Mouse (Mus musculus): ENCODE results near the gene Cyp1b1. TPM values are rescaled to one million over a fixed set of nuclear protein-coding genes. Genes with fewer than 3 reads are reported as not detected.

Cyp1b1 gene
- total RNA-seq, 1 experiment: 15.2 TPM

DNA sequence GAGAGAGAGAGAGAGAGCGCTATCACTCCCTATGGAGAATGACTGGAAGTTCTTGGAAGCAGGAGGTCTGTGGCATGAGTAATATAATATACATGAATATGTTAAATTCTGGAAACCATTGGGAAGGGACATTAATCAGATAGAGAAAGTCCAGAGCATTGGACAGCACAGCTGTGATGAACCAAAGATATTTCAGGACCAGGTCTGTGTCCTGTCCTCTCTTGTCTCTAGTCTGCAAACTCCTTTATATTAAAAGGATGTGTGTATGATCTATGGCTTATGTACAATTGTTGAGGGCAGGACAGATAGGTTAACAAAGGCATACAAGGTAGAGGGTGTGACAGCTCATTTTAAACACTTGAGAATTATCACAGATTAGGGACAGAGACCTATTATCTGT lies 28.6 kb upstream of the Cyp1b1 start:
- Histone ChIP-seq H3K4me1 (ENCODE audit: control insufficient read depth in 2 of 2, insufficient read depth in 2 of 2, low read length in 2 of 2, poor library complexity in 1 of 2) (peaks cover 2 to 9% of the 10 kb centered on the region in 2 experiments), H3K36me3 (ENCODE audit: control insufficient read depth, insufficient read depth, low read length, poor library complexity, severe bottlenecking) (no peaks in the 10 kb centered on the region)
- in situ Hi-C loops (cut with MboI; ENCODE audit: low sequenced_read_pairs in 2 of 2, unreplicated experiment in 2 of 2): no loop called here

DNA sequence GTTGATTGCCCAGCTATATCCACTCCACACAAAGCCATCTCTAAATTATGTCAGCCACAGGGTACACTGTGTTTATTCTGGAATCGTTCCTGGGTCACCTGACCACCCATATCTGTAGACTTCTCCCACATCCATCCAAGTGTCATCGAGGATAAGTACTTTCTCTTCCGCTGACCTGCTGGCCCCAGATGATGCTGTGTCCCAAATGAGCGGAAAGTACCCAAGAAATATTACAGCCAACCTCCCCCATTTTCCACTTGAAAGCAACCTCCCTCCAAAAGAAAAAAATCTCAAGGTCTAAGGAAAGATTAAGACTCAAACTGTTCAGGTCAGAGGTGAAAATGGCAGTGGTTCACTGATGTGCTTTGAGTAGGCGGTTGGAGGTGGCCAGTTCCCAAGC lies 27.8 kb upstream of the Cyp1b1 start:
- H3K9me3 ChIP-seq (ENCODE audit: control insufficient read depth, insufficient read depth, low read depth, low read length): no peaks in the 10 kb centered on the region
- in situ Hi-C loops (cut with MboI; ENCODE audit: low sequenced_read_pairs in 2 of 2, unreplicated experiment in 2 of 2): no loop called here
- no peak for DNase-seq (ENCODE audit: low read depth, low spot score)
- TF ChIP-seq ZNF384 (IDR thresholded peaks at IDR 0.05; ENCODE audit: low read depth, low read length) (no peak), HCFC1 (IDR thresholded peaks at IDR 0.05; ENCODE audit: borderline replicate concordance, insufficient read depth, low read length) (no peak), CHD2 (IDR thresholded peaks at IDR 0.05; ENCODE audit: low read depth, low read length) (no peak)
- no peak overlapping the region for H3K9ac ChIP-seq (ENCODE audit: insufficient read depth, low read depth, low read length, poor library complexity, severe bottlenecking)
- no peak overlapping the region for H3K27ac ChIP-seq (ENCODE audit: insufficient read depth, low read depth, low read length, poor library complexity, severe bottlenecking)
- H3K36me3 ChIP-seq (ENCODE audit: control insufficient read depth, insufficient read depth, low read length, poor library complexity, severe bottlenecking): no peaks in the 10 kb centered on the region
- peaks cover 2 to 9% of the 10 kb centered on the region in 2 experiments for H3K4me1 ChIP-seq (ENCODE audit: control insufficient read depth in 2 of 2, insufficient read depth in 2 of 2, low read length in 2 of 2, poor library complexity in 1 of 2)
- H3K4me3 ChIP-seq (ENCODE audit: insufficient read depth in 1 of 2, low read depth in 1 of 2, low read length in 2 of 2, poor library complexity in 1 of 2, severe bottlenecking in 1 of 2): no peak overlapping the region

More for the DNA sequence above, 28.6 kb upstream of the Cyp1b1 start:
- TF ChIP-seq HCFC1 (IDR thresholded peaks at IDR 0.05; ENCODE audit: borderline replicate concordance, insufficient read depth, low read length) (no peak), ZC3H11A (IDR thresholded peaks at IDR 0.05; ENCODE audit: borderline replicate concordance, low read depth, low read length) (no peak), MAFK (IDR thresholded peaks at IDR 0.05; ENCODE audit: insufficient read depth, low read depth, low read length) (no peak), CHD2 (IDR thresholded peaks at IDR 0.05; ENCODE audit: low read depth, low read length) (no peak), ZNF384 (IDR thresholded peaks at IDR 0.05; ENCODE audit: low read depth, low read length) (no peak)
- H3K9me3 ChIP-seq (ENCODE audit: control insufficient read depth, insufficient read depth, low read depth, low read length): no peaks in the 10 kb centered on the region
- no peak overlapping the region for H3K9ac ChIP-seq (ENCODE audit: insufficient read depth, low read depth, low read length, poor library complexity, severe bottlenecking)
- no peak overlapping the region for H3K4me3 ChIP-seq (ENCODE audit: insufficient read depth in 1 of 2, low read depth in 1 of 2, low read length in 2 of 2, poor library complexity in 1 of 2, severe bottlenecking in 1 of 2)
- DNase-seq (ENCODE audit: low read depth, low spot score): no peak
- H3K27ac ChIP-seq (ENCODE audit: insufficient read depth, low read depth, low read length, poor library complexity, severe bottlenecking): no peak overlapping the region

DNA sequence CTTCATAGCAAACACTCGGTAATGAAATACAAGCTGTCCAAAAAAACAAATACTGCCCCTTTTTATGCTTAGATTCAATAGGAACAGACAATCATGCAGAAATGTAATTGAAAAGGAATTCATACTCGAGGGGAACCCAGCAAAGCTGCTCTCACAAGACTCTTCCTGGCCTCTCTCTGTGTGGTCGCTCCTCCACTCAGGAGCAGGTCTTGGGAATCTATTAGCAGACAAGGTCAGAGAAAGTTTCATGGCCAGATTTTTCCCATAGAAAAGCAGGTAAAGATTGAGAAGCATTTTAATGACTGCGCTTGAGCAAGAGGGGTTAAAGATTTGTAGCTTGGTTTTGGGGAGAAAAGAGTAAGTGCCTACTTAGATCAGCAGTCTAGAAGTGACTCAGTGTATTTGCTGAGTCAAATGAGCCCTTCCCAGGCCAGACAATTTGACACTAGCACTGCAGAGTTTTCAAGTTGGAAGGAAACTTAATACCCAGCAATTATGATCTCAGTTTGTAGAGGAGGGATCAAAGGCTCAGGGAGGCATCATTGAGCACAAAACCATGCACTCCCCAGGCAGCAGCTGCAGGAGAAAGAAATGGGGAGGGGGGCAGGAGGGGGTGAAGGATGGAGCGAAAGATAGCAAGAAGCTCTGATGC lies 24.1 kb upstream of the Cyp1b1 start:
- Histone ChIP-seq H3K9ac (ENCODE audit: insufficient read depth, low read depth, low read length, poor library complexity, severe bottlenecking) (no peak overlapping the region), H3K27ac (ENCODE audit: insufficient read depth, low read depth, low read length, poor library complexity, severe bottlenecking) (no peak overlapping the region), H3K4me1 (ENCODE audit: control insufficient read depth in 2 of 2, insufficient read depth in 2 of 2, low read length in 2 of 2, poor library complexity in 1 of 2) (no peaks in the 10 kb centered on the region), H3K4me3 (ENCODE audit: insufficient read depth in 1 of 2, low read depth in 1 of 2, low read length in 2 of 2, poor library complexity in 1 of 2, severe bottlenecking in 1 of 2) (no peak overlapping the region), H3K36me3 (ENCODE audit: control insufficient read depth, insufficient read depth, low read length, poor library complexity, severe bottlenecking) (no peaks in the 10 kb centered on the region), H3K9me3 (ENCODE audit: control insufficient read depth, insufficient read depth, low read depth, low read length) (no peaks in the 10 kb centered on the region)
- in situ Hi-C loops (cut with MboI; ENCODE audit: low sequenced_read_pairs in 2 of 2, unreplicated experiment in 2 of 2): no loop called here
- no peak for DNase-seq (ENCODE audit: low read depth, low spot score)
- no peak for TF ChIP-seq MAFK (IDR thresholded peaks at IDR 0.05; ENCODE audit: insufficient read depth, low read depth, low read length)
- TF ChIP-seq ZNF384 (IDR thresholded peaks at IDR 0.05; ENCODE audit: low read depth, low read length): no peak
- no peak for TF ChIP-seq CHD2 (IDR thresholded peaks at IDR 0.05; ENCODE audit: low read depth, low read length)

DNA sequence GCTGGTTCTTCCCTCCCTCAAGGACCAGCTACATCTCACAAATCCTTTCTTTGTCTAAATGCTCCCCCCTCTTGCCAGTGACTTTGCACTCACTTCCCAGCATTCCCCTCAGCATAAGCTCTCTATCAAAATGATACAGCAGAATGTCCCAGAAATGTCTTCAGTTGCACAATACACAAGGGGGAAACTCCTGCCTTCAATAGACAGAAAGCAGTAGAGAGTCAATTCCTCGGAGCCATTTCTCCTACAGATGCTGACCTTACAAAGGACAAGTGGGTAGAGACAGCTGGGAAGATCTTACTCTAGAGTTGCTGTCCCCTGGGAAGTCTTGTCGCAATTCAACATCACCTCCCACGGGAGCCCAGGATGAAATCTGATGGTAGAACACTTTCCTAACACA lies 22.7 kb upstream of the Cyp1b1 start:
- no peak for TF ChIP-seq ZC3H11A (IDR thresholded peaks at IDR 0.05; ENCODE audit: borderline replicate concordance, low read depth, low read length)
- no peak for TF ChIP-seq MAFK (IDR thresholded peaks at IDR 0.05; ENCODE audit: insufficient read depth, low read depth, low read length)
- no peak for TF ChIP-seq CHD2 (IDR thresholded peaks at IDR 0.05; ENCODE audit: low read depth, low read length)
- TF ChIP-seq ZNF384 (IDR thresholded peaks at IDR 0.05; ENCODE audit: low read depth, low read length): no peak
- TF ChIP-seq HCFC1 (IDR thresholded peaks at IDR 0.05; ENCODE audit: borderline replicate concordance, insufficient read depth, low read length): no peak
- no peak for DNase-seq (ENCODE audit: low read depth, low spot score)
- no peaks in the 10 kb centered on the region for H3K9me3 ChIP-seq (ENCODE audit: control insufficient read depth, insufficient read depth, low read depth, low read length)
- no peaks in the 10 kb centered on the region for H3K36me3 ChIP-seq (ENCODE audit: control insufficient read depth, insufficient read depth, low read length, poor library complexity, severe bottlenecking)
- no peak overlapping the region for H3K9ac ChIP-seq (ENCODE audit: insufficient read depth, low read depth, low read length, poor library complexity, severe bottlenecking)
- H3K27ac ChIP-seq (ENCODE audit: insufficient read depth, low read depth, low read length, poor library complexity, severe bottlenecking): no peak overlapping the region
- H3K4me1 ChIP-seq (ENCODE audit: control insufficient read depth in 2 of 2, insufficient read depth in 2 of 2, low read length in 2 of 2, poor library complexity in 1 of 2): no peaks in the 10 kb centered on the region
- H3K4me3 ChIP-seq (ENCODE audit: insufficient read depth in 1 of 2, low read depth in 1 of 2, low read length in 2 of 2, poor library complexity in 1 of 2, severe bottlenecking in 1 of 2): no peak overlapping the region
- in situ Hi-C loops (cut with MboI; ENCODE audit: low sequenced_read_pairs in 2 of 2, unreplicated experiment in 2 of 2): no loop called here

DNA sequence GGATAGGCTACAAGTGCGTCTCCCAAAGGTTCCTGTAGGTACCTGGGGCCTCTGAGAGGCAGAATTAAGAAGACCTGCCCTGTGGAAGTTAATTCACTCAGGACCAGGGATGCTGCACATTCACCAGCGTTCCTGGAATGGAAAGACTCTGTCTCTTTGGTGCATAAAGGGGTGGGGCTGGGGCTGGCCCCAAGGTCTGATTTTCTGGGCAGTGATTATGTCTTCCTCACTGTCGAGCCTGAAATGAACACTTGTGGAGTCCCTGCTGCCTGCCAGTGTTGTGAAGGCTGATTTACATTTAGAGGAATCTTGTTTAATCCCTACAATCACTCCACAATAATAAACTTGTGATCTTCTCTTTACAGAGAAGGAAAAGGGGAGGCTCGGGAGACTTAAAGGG lies 18.2 kb upstream of the Cyp1b1 start:
- in situ Hi-C loops (cut with MboI; ENCODE audit: low sequenced_read_pairs in 2 of 2, unreplicated experiment in 2 of 2): no loop called here
- Histone ChIP-seq H3K4me1 (ENCODE audit: control insufficient read depth in 2 of 2, insufficient read depth in 2 of 2, low read length in 2 of 2, poor library complexity in 1 of 2) (no peaks in the 10 kb centered on the region), H3K4me3 (ENCODE audit: insufficient read depth in 1 of 2, low read depth in 1 of 2, low read length in 2 of 2, poor library complexity in 1 of 2, severe bottlenecking in 1 of 2) (no peak overlapping the region), H3K9me3 (ENCODE audit: control insufficient read depth, insufficient read depth, low read depth, low read length) (no peaks in the 10 kb centered on the region), H3K9ac (ENCODE audit: insufficient read depth, low read depth, low read length, poor library complexity, severe bottlenecking) (no peak overlapping the region), H3K36me3 (ENCODE audit: control insufficient read depth, insufficient read depth, low read length, poor library complexity, severe bottlenecking) (no peaks in the 10 kb centered on the region), H3K27ac (ENCODE audit: insufficient read depth, low read depth, low read length, poor library complexity, severe bottlenecking) (no peak overlapping the region)
- DNase-seq (ENCODE audit: low read depth, low spot score): no peak
- TF ChIP-seq ZC3H11A (IDR thresholded peaks at IDR 0.05; ENCODE audit: borderline replicate concordance, low read depth, low read length): no peak
- TF ChIP-seq MAFK (IDR thresholded peaks at IDR 0.05; ENCODE audit: insufficient read depth, low read depth, low read length): no peak
- TF ChIP-seq CHD2 (IDR thresholded peaks at IDR 0.05; ENCODE audit: low read depth, low read length): no peak
- TF ChIP-seq ZNF384 (IDR thresholded peaks at IDR 0.05; ENCODE audit: low read depth, low read length): no peak
- TF ChIP-seq HCFC1 (IDR thresholded peaks at IDR 0.05; ENCODE audit: borderline replicate concordance, insufficient read depth, low read length): no peak
